Mouse (Mus musculus) neural tube, embryonic 14.5 days (tissue): Measurements from ENCODE around the gene Cap1. TPM values are rescaled to one million over a fixed set of nuclear protein-coding genes. Genes with fewer than 3 reads are reported as not detected.

Experiments used
- ATAC-seq: fragments of 200-750 bp; cut with Nextera tagmentation; 2 replicates; pipeline ENCODE4 v1.8.0; 2017; ENCODE audit warnings: low read depth, mild to moderate bottlenecking, moderate TSS enrichment, moderate library complexity
- H3K27ac ChIP-seq: fragments of 300-500 bp; sonication (generic); 2 replicates; pipeline ENCODE4 v1.5.1; 2014; ENCODE audit warnings: low read depth, mild to moderate bottlenecking, control low read depth, low read length, moderate library complexity, mixed read lengths
- H3K27me3 ChIP-seq: fragments of 300-500 bp; sonication (generic); 2 replicates; pipeline ENCODE4 v1.6.1; 2014; ENCODE audit warnings: low read length; ENCODE audit not compliant: control insufficient read depth, insufficient read depth
- H3K36me3 ChIP-seq: fragments of 300-500 bp; sonication (generic); 2 replicates; pipeline ENCODE4 v1.6.1; 2014; ENCODE audit warnings: low read length, mixed read lengths; ENCODE audit not compliant: control insufficient read depth, insufficient read depth
- H3K4me1 ChIP-seq: fragments of 300-500 bp; sonication (generic); 2 replicates; pipeline ENCODE4 v1.6.1; 2014; ENCODE audit warnings: low read length; ENCODE audit not compliant: control insufficient read depth, insufficient read depth
- H3K4me2 ChIP-seq: fragments of 300-500 bp; sonication (generic); 2 replicates; pipeline ENCODE4 v1.6.1; 2014; ENCODE audit warnings: mild to moderate bottlenecking, low read depth, low read length, control low read depth
- H3K4me3 ChIP-seq: fragments of 300-500 bp; sonication (generic); 2 replicates; pipeline ENCODE4 v1.5.1; 2014; ENCODE audit warnings: low read depth, low read length, control low read depth, mixed read lengths
- H3K9ac ChIP-seq: fragments of 300-500 bp; sonication (generic); replicated peaks from 2 replicates; pipeline ENCODE4 v1.6.1; 2014; ENCODE audit warnings: low read depth, mild to moderate bottlenecking, control low read depth, low read length, mixed read lengths
- H3K9me3 ChIP-seq: fragments of 300-500 bp; sonication (generic); 2 replicates; pipeline ENCODE4 v1.6.1; 2016; ENCODE audit warnings: low read length; ENCODE audit not compliant: control insufficient read depth
- whole genome bisulfite sequencing: fragments of 180-500 bp; shearing (Covaris S2); extraction: QIAGEN DNeasy Blood & Tissue Kit; methylation state at CpG from one replicate; pipeline ENCODE4 v1.1.7; 2014; 5-methylcytosine and 5-hydroxymethylcytosine counted together
- polyA plus RNA-seq: library from polyadenylated mRNA; unstranded; fragments of >200 nt; fragmentation: Nextera tagmentation; extraction: Ambion mirVana; gene quantifications from 2 replicates; pipeline ENCODE4 v1.2.1, GENCODE M21; 2014

Gene Cap1
- 66.5 and 69.7 TPM in 2 replicates for polyA plus RNA-seq

DNA sequence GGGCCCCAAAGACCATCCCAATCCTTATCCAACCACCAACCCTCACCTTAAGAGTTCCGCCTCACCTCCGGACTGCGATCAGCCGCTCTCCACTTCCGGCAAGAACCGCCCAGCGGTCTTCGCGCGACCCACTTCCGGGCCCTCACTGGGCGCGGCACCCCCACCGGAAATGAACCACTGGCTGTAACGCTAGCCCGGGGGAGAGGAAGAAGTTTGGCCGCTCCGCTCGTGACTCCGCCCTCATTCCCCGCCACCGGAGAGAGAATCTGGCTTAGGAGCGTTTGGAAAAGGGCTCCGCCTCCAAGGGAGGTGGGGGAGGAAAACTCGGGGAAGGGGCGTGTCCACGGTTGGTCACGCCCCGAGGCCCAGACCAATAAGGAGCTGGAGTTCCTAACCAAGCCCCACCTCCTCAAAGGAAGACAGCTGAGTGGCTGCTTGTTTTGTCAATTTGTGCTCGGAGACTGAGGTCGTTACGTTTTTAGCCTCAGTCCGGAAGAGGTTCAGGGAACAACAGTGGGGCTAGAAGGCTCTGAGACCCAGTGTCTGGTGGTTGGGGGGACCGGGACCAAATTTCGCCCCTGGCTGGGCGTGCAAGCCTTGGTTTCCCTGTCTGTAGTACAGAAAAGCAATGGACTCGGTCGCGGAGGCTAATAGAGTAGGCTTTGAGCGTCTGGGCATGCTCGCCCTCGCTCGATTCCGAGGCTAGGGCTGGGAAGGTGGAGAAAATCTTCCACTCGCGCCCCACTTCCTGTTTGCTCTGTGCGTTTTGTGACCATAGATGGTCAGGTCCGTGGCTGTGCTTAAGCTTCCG, at the start of gene Cap1:
Gene Cap1 (minus strand): TSS at position 289 of the 811 bp plus-strand sequence.
- Histone ChIP-seq H3K4me2 (peak within 1 kb of the TSS; percentile 76), H3K4me1 (peaks cover 15% of the 10 kb centered on the region), H3K4me3 (peak within 1 kb of the TSS; percentile 65), H3K27me3 (no peaks in the 10 kb centered on the region; the same call in 1 of the 2 replicates), H3K27ac (peak within 1 kb of the TSS; percentile 99), H3K9me3 (no peaks in the 10 kb centered on the region), H3K36me3 (no peaks in the 10 kb centered on the region), H3K9ac (peak within 1 kb of the TSS; percentile 80)
- ATAC-seq = peak; percentile 95
- WGBS = under 1% methylated on average over 49 of the region's 49 CpGs

DNA sequence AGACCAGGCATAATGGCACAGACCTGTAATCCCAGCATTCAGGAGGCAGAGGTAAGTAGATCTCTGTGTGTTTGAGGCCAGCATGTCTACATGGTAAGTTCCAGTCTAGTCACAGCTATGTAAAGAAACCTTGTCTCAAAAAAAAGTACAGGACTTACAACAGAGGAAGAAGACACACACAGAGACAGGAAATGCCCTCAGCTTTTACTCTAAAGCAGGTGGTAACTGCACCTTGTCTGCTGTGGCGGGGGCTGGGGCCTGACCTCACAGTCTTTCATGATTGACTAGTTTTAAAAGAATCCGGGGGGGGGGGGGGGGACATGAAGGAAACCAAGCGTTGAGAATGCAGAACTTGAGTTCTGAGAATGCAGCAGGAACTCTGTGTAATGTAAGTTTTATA, 48.0 kb upstream of the Cap1 start:
- Histone ChIP-seq H3K9me3 (no peaks in the 10 kb centered on the region), H3K36me3 (no peaks in the 10 kb centered on the region), H3K4me1 (no peaks in the 10 kb centered on the region), H3K27ac (no peak overlapping the region), H3K27me3 (no peaks in the 10 kb centered on the region), H3K9ac (no peak overlapping the region), H3K4me3 (no peak overlapping the region), H3K4me2 (no peak overlapping the region)
- ATAC-seq = no peak
- 79% methylated on average over 3 of the region's 3 CpGs for WGBS

DNA sequence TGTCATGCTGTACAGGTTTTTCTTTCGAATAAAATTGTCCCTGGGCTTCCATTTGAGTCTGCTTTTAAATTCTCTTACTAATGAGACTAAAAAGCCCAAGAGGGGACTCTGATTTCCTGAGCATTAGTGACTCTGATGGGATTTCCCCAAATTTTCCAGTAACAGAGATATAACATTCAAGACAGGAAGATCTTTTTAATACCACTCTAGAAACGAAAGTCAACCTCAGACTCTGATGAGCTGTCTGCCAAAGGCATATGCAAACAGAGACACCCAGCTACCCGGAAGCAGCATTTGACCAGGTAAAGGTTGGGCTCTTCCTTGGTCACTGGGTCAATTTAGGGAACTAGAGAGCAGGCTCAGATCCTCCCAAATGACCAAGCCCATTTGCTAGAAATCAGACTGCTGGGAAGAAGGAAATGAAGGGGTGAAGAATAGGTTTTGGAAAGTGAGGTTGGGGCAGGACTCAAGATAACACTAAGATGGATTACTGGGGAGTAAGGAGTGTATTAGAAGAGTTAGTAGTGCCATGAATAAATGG, 47.3 kb upstream of the Cap1 start:
- WGBS = 79% methylated on average over 3 of the region's 3 CpGs

DNA sequence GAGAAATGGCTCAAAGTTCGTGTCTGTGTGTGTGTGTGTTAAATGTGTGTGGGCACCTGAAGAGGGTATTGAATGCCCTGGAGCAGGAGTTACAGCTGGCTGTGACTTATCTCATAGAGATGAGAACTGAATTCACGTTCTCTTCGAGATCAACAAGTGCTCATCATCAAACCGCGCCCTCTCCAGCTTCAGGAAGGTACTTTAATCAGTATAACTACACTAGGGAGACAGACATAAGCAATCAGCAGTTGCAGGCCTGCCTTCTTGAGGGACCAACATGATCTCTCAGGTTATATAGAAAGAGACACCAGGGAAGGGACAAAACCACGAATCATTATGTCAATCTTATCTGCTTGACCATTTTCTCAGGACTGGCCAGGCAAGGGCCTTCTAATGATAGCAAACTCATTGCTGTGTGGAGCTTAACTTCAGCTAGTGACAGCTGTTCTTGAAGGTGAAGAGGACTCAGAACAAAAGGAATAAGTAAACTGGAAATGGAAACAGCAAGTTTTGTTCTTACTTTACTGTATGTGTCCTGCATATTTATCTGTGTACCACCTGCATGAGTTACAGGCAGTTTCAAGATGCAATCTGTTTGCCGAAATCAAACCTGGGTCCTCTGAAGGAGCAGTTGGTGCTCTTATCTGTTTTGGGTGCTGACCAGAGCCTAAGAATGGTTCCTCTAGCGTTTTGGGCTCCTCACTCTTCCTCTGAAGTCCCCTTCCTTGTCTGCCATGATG, 46.6 kb upstream of the Cap1 start:
- 79% methylated on average over 8 of the region's 8 CpGs for WGBS
- H3K27ac ChIP-seq = no peak overlapping the region
- H3K36me3 ChIP-seq = no peaks in the 10 kb centered on the region
- no peak for ATAC-seq
- no peaks in the 10 kb centered on the region for H3K4me1 ChIP-seq
- no peak overlapping the region for H3K9ac ChIP-seq
- H3K4me3 ChIP-seq = no peak overlapping the region
- H3K27me3 ChIP-seq = no peaks in the 10 kb centered on the region
- H3K4me2 ChIP-seq = no peak overlapping the region
- H3K9me3 ChIP-seq = no peaks in the 10 kb centered on the region

More for the DNA sequence above, 47.3 kb upstream of the Cap1 start:
- no peak for ATAC-seq
- Histone ChIP-seq H3K4me2 (no peak overlapping the region), H3K4me3 (no peak overlapping the region), H3K27me3 (no peaks in the 10 kb centered on the region), H3K9me3 (no peaks in the 10 kb centered on the region), H3K9ac (no peak overlapping the region), H3K27ac (no peak overlapping the region), H3K36me3 (no peaks in the 10 kb centered on the region), H3K4me1 (no peaks in the 10 kb centered on the region)

DNA sequence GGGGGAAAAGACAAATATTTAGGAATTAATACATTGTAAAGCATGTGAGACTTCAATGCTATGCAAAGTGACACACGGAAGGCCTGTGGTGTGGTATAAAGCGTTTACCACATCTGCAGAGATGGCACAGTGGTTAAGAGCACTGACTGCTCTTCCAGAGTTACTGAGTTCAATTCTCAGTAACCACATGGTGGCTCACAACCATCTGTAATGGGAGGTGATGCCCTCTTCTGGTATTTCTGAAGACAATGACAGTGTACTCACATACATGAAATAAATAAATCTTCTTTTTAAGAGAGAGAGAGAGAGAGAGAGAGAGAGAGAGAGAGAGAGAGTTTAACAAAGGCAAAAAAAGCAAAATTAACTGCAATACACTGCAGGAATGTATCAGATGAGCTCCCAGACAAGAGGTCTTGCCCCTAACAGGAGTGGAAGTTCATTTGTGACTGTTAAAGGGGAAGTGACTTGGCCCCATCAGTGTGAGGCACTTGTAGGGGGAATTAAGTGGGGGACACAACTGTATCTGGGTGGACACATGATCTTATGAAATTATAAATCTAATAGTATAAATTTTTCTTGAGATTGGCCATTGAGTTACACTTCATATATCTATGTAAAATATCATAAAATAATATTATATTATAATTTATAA, 45.2 kb upstream of the Cap1 start:
- 92% methylated on average over 2 of the region's 2 CpGs for WGBS
- H3K27me3 ChIP-seq = no peaks in the 10 kb centered on the region
- H3K4me2 ChIP-seq = no peak overlapping the region
- no peak for ATAC-seq
- no peak overlapping the region for H3K4me3 ChIP-seq
- H3K36me3 ChIP-seq = no peaks in the 10 kb centered on the region
- no peaks in the 10 kb centered on the region for H3K9me3 ChIP-seq
- no peaks in the 10 kb centered on the region for H3K4me1 ChIP-seq
- H3K27ac ChIP-seq = no peak overlapping the region
- H3K9ac ChIP-seq = no peak overlapping the region

DNA sequence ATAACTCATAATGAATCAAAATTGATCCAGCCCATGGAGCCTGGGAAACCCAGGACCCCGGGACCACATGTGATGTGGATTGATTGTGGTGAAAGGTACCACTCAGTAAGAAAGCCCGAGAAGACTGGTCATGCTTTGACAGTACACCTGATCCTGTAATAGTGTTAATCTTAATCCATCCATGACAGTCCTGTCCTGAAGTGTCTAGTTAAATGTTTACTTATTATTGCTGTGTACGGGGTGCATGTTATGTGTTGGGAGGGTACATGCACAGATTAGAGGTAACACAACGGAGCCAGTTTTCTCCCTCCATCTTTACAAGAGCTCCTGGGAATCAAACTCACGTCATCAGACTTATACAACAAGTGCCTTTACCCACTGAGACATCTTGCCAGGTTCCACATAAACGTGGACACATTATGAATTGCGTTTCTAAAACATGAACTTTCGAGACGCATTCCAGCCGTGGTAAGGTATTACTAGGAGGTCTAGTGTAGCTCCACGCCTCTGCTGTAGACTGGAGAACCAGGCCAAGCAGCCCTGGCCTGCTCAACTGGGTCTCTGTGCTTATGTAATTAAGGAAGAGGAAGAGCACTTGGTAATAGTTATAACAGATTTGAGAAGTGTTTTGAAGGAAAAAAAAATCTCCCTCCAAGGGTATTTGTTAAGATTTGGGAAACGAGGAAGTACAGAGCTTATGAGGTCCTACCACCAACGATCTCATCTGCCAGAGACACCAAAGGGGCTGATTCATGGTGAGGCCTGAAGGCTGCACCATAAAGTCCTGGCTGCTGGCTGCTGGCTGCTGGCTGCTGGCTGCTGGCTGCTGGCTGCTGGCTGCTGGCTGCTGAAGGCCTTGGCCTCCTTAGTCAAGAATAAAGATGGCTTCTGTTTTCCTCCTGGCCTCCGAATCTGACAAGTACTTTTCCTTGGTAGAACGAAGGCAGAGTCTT, 37.8 kb upstream of the Cap1 start:
- 92% methylated on average over 15 of the region's 15 CpGs for WGBS
- no peaks in the 10 kb centered on the region for H3K9me3 ChIP-seq
- H3K4me3 ChIP-seq = no peak overlapping the region

DNA sequence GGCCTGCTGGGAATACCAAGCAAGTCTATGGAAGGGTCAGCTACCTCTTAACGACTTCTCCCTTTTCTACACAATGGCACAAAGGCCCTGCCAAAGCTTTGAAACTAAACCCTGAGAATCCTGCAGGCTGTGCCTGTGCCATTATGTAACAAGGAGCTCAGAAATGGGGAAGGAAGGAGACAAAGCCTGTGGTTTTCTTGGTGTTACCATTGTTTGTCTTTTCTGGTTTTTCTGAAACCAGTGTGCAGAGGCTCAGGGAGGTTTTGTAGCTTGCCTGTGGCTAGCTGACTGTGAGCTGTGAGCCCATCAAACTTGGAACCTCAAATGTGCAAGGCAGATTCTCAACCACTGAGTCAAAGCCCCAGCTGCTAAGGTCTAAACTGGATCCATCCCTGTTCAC, 37.0 kb upstream of the Cap1 start:
- H3K4me1 ChIP-seq = no peaks in the 10 kb centered on the region
- no peak overlapping the region for H3K4me2 ChIP-seq
- 0% methylated on average over 1 of the region's 1 CpGs for WGBS
- ATAC-seq = no peak
- no peak overlapping the region for H3K4me3 ChIP-seq
- no peaks in the 10 kb centered on the region for H3K9me3 ChIP-seq
- no peaks in the 10 kb centered on the region for H3K27me3 ChIP-seq
- no peaks in the 10 kb centered on the region for H3K36me3 ChIP-seq
- no peak overlapping the region for H3K9ac ChIP-seq
- no peak overlapping the region for H3K27ac ChIP-seq

More for the DNA sequence above, 37.8 kb upstream of the Cap1 start:
- Histone ChIP-seq H3K36me3 (no peaks in the 10 kb centered on the region), H3K4me2 (no peak overlapping the region), H3K27me3 (no peaks in the 10 kb centered on the region), H3K9ac (no peak overlapping the region), H3K4me1 (no peaks in the 10 kb centered on the region), H3K27ac (no peak overlapping the region)
- no peak for ATAC-seq

DNA sequence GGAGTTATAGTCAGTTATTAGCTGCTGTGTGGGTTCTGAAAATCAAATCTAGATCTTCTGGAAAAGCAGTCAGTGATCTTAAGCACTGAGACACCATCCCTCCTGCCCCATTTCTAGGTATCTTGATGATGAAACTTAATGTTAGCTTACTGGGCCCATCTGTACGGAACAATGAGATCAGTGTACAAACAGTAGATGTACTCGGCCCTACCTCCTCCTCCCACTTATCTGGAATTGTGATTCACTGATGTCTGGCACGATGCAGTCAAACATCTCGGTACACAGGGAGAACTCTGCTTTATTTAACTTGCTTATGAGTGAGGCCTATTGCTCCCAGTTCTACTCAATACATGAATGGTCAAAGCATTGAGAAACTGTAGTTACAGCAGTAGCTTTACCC, 30.1 kb upstream of the Cap1 start:
- Histone ChIP-seq H3K9ac (no peak overlapping the region), H3K27me3 (no peaks in the 10 kb centered on the region), H3K27ac (no peak overlapping the region), H3K4me1 (no peaks in the 10 kb centered on the region), H3K4me3 (no peak overlapping the region), H3K36me3 (no peaks in the 10 kb centered on the region), H3K4me2 (no peak overlapping the region), H3K9me3 (no peaks in the 10 kb centered on the region)
- 87% methylated on average over 4 of the region's 4 CpGs for WGBS
- ATAC-seq = no peak
